Mouse (Mus musculus) induced T-regulatory cell, adult 2 months (primary cell): ENCODE results near the gene Cadps2.
A peak's percentile ranks its signal among the peaks of the same experiment; 100 is the strongest.

Source experiments
- DNase-seq: peaks from one replicate; pipeline ENCODE4 v3.0.0-alpha.2; 2012; ENCODE audit warnings: low read depth

The Cadps2 gene

DNA sequence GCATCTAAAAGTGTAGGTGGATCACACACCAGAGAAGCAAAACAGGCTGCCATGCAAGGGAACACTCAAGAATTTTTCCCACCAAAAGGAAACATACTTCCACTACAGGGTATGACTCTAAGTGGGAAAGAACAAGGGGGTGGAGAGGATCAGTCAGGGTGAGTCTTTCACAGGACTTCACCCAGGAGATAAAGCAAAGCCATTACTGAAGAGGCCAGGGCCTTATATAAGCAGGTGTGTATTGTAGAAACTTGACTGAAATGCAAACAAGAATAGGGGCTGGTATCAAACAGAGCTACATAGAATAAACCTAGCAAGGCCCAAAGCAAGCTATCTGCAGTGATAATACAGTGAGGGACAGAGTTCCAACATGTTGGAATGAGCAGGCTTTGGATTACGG, 271.6 kb downstream of the Cadps2 start:
- no peak for DNase-seq

DNA sequence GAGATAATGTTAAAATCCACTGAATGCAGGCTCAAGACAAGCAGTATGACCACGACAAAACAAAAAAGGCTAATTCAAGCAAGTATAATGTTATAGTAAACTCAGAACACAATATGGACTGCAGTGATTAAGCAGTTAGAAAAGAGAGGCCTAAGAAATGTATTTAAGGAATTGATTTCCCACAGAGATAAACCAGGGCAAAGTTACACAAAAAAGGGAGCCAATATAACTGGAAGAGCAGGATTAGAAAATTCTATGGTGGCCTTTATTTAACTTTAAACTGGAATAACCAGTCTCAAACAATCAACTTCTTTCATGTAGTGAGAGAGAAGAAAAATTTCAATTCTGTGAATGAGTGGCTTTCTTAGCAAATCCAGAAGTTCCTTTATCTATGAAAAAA, 289.3 kb downstream of the Cadps2 start:
- DNase-seq: no peak

- DNase-seq: no peak
Measured at GRCm38 (mm10) chr6:23523710-23524109, 315.5 kb downstream of the Cadps2 start.

GRCm38 (mm10) chr6:23522556-23522955, 316.7 kb downstream of the Cadps2 start:
- DNase-seq: no peak

- no peak for DNase-seq
Measured at GRCm38 (mm10) chr6:23498611-23499010, 340.6 kb downstream of the Cadps2 start.

- DNase-seq: no peak
Measured at GRCm38 (mm10) chr6:23491804-23492203, 347.4 kb downstream of the Cadps2 start.

- no peak for DNase-seq
Measured at GRCm38 (mm10) chr6:23490431-23490830, 348.8 kb downstream of the Cadps2 start.

- DNase-seq: no peak
Measured at GRCm38 (mm10) chr6:23489046-23489445, 350.2 kb downstream of the Cadps2 start.

DNA sequence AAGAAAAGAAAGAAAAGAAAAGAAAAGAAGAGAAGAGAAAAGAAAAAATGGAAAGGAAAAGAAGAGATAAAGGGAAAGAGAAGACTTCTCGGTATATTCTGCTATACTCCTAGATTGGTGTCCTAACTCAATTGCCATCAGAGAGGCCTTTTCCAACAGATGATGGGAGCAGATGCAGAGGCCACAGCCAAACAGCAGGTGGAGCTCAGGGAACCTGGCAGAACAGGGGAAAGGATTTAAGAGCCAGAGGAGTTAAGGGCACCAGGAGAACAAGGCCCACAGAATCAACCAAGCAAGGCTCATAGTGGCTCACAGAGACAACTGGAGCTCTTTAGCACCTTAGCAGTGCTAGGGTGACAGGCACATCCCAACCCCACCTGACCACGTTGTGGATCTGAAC, 366.5 kb downstream of the Cadps2 start:
- no peak for DNase-seq

DNA sequence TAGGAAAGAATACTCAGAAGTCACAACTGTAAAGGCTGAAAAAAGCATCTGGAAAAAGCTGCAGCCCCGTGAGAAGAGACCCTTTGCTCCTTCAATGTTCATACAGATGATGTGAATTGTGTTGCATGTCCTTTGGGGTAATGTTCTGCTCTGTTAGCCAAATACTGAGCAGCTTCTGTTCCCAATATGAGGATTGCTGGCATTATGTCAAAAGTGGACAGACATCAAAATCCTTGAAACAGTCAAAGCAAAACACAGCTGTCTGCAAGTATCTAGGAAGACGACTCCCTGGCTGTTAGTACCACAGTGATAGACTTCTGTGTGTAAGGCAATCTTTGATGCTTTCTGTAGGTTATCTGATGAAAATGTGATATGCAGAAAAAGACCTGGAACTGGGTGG, 367.4 kb downstream of the Cadps2 start:
- DNase-seq: no peak

DNA sequence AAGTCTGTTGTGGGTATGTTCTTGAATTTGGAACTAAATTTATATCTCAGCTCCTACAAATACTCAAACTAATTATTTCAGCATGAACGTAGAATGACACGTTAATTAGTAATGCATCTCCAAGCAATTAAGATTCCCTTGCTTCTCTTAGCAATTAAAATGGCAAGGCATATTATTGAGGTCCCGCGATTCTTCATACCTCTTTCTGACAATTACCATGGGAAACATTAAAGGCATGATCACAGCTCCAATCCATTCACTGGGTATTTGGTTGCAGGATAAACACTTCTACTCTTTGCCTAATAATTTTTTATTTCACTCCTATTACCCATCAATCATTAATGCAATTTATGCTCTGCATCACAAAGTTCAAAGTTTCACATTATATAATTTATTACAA, 371.3 kb downstream of the Cadps2 start:
- DNase-seq: no peak

DNA sequence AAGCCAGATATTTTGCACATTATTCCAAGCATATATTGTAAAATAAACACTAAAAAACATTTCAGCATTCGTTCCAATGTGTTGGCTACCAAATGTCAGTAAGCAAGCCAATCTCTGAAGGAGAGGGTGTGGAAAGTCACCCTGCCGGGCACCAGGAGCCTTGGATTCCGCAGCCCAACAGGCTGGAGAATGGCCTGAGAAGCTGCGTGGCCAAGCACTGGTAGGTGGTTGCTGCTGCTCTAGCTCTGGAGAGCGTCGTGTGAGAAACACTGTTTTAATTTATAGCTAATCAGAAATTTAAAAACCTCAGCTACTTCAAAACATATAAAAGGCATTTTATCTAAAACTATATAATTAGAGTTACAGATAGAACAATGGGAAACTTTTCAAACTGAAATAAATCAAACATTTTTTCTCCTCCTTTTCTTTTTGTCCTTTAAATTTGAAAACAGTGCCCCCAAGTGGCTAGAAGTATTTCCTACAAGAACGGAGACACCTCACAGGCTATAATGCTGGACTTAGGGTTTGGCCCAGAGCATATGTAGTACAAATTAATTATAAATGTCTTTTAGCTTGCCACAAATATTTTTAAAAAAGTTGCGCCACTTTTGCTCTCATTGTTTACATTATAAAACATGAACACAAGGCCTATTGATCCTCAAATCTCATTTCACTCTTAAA, 376.5 kb downstream of the Cadps2 start:
- DNase-seq: peak; percentile 5

DNA sequence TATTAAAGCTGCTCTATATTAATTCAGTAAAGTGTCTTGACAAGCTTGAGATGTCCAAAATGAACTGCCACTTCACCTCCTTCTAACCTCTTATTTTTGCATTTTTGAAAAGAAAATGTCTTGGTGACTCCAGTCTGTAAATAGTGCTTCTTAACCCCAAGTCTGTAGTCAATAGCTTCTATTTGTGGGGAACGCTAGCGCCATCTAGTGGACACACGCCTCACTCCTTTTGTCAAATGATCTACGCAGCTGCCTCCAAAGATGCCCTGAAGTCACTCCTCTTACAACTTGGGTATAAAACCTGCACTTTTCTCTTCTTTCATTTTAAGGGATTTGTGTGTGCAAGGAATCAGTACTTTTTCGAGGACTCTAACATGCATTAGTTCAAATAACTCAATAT, 381.5 kb downstream of the Cadps2 start:
- peak; percentile 52 for DNase-seq

- no peak for DNase-seq
Measured at GRCm38 (mm10) chr6:23453907-23454306, 385.3 kb downstream of the Cadps2 start.

- no peak for DNase-seq
Measured at GRCm38 (mm10) chr6:23439897-23440296, 399.3 kb downstream of the Cadps2 start.

DNA sequence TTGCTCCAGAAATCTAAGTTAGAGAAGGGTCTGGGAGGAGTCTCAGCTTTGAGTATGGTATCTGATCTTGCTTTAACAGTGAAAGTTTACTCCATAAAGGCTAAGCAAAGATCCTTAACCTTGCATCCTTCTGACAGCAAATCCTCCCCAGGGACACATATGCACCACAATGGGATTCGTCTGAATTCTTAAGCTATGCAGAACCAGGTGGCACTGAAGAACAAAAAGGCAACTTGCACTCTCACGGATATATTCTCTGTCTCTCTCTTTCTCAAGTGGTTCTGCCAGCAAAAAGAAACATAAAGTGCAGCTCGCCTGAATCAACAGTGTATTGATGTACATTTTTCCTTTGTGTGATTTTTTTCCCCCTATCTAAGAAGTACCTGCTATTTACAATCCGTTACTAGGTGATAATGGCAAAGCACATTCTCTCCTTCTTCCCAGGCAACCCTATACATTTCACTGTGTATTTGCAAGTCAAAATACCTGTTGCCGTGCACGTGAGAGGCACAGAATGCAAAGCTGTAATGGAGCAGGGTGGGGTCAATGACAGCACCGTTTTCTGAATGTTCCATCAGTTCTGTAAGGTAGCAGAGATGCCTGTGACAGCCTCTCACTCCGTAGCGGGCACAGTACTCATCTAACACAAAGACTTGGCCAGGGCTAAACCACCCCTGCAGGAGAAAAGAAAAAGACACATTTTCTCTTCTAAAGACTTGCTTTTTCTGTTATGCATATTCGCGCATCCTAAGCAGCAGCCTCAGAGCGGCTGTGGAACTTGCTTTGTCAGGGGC, 428.8 kb downstream of the Cadps2 start:
- no peak for DNase-seq

- no peak for DNase-seq
Measured at GRCm38 (mm10) chr6:23394131-23394530, 445.1 kb downstream of the Cadps2 start.

- DNase-seq: no peak
Measured at GRCm38 (mm10) chr6:23392711-23393110, 446.5 kb downstream of the Cadps2 start.

- DNase-seq: no peak
Measured at GRCm38 (mm10) chr6:23386711-23387110, 452.5 kb downstream of the Cadps2 start.

GRCm38 (mm10) chr6:23383004-23383347, 456.2 kb downstream of the Cadps2 start:
- DNase-seq: no peak

GRCm38 (mm10) chr6:23382283-23383003, 456.8 kb downstream of the Cadps2 start:
- no peak for DNase-seq

GRCm38 (mm10) chr6:23376327-23376726, 462.9 kb downstream of the Cadps2 start:
- no peak for DNase-seq

DNA sequence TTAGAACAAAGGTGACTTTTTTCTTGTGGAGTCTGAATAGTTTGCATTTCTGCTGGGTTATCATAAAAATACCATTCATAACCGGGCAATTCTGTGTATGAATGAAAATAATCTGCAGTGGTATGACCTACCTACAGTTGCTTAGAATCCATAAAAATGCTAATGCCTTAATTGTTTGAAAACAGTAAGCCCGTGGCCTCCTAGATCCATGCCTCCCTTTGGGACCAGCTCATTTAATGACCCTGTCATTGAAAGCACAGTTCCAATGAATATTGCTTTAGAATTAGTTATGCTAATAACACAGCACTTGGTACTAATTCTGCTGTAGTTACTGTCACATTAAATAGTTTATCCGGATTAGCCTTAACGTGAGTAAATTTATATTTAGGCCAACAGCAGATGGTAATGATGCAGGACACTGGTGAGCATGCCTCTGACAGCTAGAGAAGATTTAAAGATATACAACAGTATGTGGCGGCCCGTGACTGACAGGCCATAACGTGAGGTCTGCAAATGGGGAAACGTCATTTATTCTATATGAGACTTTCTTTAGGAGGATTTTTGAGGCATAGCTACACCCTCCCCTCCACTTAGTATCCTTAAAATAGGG, 477.3 kb downstream of the Cadps2 start:
- no peak for DNase-seq
